20 mouse cellular contexts compared by ENCODE assay signal in genomic region chrX:88072741-88073419, GRCm38 (mm10). TPM values are rescaled to one million over a fixed set of nuclear protein-coding genes. Genes with fewer than 3 reads are reported as not detected.
DNase-seq lines count a peak whose midpoint lies in the region; ATAC-seq and TF ChIP-seq lines count a peak whose summit lies in the region.
"Had no signal": no experiment of that assay in that cellular context is flagged by ENCODE, and none has a peak within 500 bp of the region (broad histone marks: within the 10 kb centered on the region; RNA-seq: fewer than 3 reads in every experiment).

No protein-coding gene starts in this region.

- H3K36me3 ChIP-seq in forebrain, embryonic 14.5 days (ENCODE audit: control insufficient read depth, insufficient read depth, low read length): no peaks in the 10 kb centered on the region
- no peaks in the 10 kb centered on the region for H3K36me3 ChIP-seq in forebrain, embryonic 15.5 days
- no peaks in the 10 kb centered on the region for H3K36me3 ChIP-seq in lung, embryonic 14.5 days (ENCODE audit: insufficient read depth)
- H3K36me3 ChIP-seq in heart, embryonic 11.5 days (ENCODE audit: control insufficient read depth, insufficient read depth, low read length): no peaks in the 10 kb centered on the region
- H3K36me3 ChIP-seq: limb, embryonic 15.5 days; neural tube, embryonic 13.5 days had no signal

- H3K9me3 ChIP-seq in forebrain, embryonic 14.5 days (replicated peaks; ENCODE audit: control insufficient read depth, low read length): no peaks in the 10 kb centered on the region
- no peaks in the 10 kb centered on the region for H3K9me3 ChIP-seq in forebrain, embryonic 15.5 days
- H3K9me3 ChIP-seq in lung, embryonic 14.5 days (ENCODE audit: low read depth, low read length): no peaks in the 10 kb centered on the region
- H3K9me3 ChIP-seq in heart, embryonic 11.5 days (replicated peaks; ENCODE audit: control insufficient read depth, low read length): no peaks in the 10 kb centered on the region
- H3K9me3 ChIP-seq: limb, embryonic 15.5 days; neural tube, embryonic 13.5 days had no signal

- ATAC-seq in forebrain, embryonic 14.5 days: peak; percentile 37; the same call in 1 of the 2 replicates
- no peak for ATAC-seq in forebrain, embryonic 15.5 days (replicated peaks)
- ATAC-seq in lung, embryonic 14.5 days (ENCODE audit: insufficient read depth): no peak
- no peak for ATAC-seq in heart, embryonic 11.5 days (replicated peaks; ENCODE audit: insufficient number of reproducible peaks, low FRiP score, low TSS enrichment)
- ATAC-seq: intestine, postnatal 0 days had no signal

- DNase-seq in forebrain, embryonic 14.5 days (ENCODE audit: low spot score): peak; percentile 24
- peak; percentile 0 for DNase-seq in lung, embryonic 14.5 days
- no peak for DNase-seq in lung, postnatal 36 days
- peak; percentile 58 to 60 for DNase-seq in cerebellum, adult 18-20 months
- DNase-seq in cerebellum, postnatal 36 days: peak; percentile 36 to 54
- no peak for DNase-seq in heart, adult 11 months
- DNase-seq: adrenal gland, postnatal 10 days; gastrocnemius, postnatal 10 days; lung, postnatal 14 days; thymus, adult 2 months had no signal

- 38% methylated on average over 7 of the region's 7 CpGs for WGBS in forebrain, embryonic 14.5 days
- 35% methylated on average over 7 of the region's 7 CpGs for WGBS in forebrain, embryonic 15.5 days
- 35% methylated on average over 7 of the region's 7 CpGs for whole genome bisulfite sequencing in lung, embryonic 14.5 days
- 50% methylated on average over 7 of the region's 7 CpGs for WGBS in heart, embryonic 11.5 days (ENCODE audit: insufficient replicate concordance)

- H3K4me1 ChIP-seq in forebrain, embryonic 14.5 days (ENCODE audit: control insufficient read depth, insufficient read depth, low read length): no peaks in the 10 kb centered on the region
- no peaks in the 10 kb centered on the region for H3K4me1 ChIP-seq in forebrain, embryonic 15.5 days
- H3K4me1 ChIP-seq in lung, embryonic 14.5 days (ENCODE audit: insufficient read depth): no peaks in the 10 kb centered on the region
- no peaks in the 10 kb centered on the region for H3K4me1 ChIP-seq in heart, embryonic 11.5 days (ENCODE audit: control insufficient read depth, insufficient read depth, low read length)
- H3K4me1 ChIP-seq: limb, embryonic 15.5 days; neural tube, embryonic 13.5 days had no signal

- H3K27me3 ChIP-seq in forebrain, embryonic 14.5 days (replicated peaks; ENCODE audit: control insufficient read depth, insufficient read depth, low read length): no peaks in the 10 kb centered on the region
- no peaks in the 10 kb centered on the region for H3K27me3 ChIP-seq in forebrain, embryonic 15.5 days
- no peaks in the 10 kb centered on the region for H3K27me3 ChIP-seq in lung, embryonic 14.5 days (ENCODE audit: insufficient read depth, low read length)
- no peaks in the 10 kb centered on the region for H3K27me3 ChIP-seq in heart, embryonic 11.5 days (ENCODE audit: control insufficient read depth, insufficient read depth, low read length)
- H3K27me3 ChIP-seq: CH12.LX; limb, embryonic 15.5 days; neural tube, embryonic 13.5 days had no signal

- no peak for TF ChIP-seq CTCF in lung, embryonic 14.5 days (IDR thresholded peaks at IDR 0.05; ENCODE audit: low read depth)

- no peak overlapping the region for H3K9ac ChIP-seq in forebrain, embryonic 14.5 days (ENCODE audit: low read length)
- no peak overlapping the region for H3K9ac ChIP-seq in forebrain, embryonic 15.5 days (replicated peaks)
- H3K9ac ChIP-seq in lung, embryonic 14.5 days: no peak overlapping the region
- H3K9ac ChIP-seq in heart, embryonic 11.5 days (ENCODE audit: low read depth, low read length): no peak overlapping the region
- H3K9ac ChIP-seq: hindbrain, embryonic 14.5 days; limb, embryonic 15.5 days; neural tube, embryonic 13.5 days had no signal

- H3K4me3 ChIP-seq in forebrain, embryonic 14.5 days (ENCODE audit: low read depth, low read length): no peak overlapping the region
- no peak overlapping the region for H3K4me3 ChIP-seq in forebrain, embryonic 15.5 days
- no peak overlapping the region for H3K4me3 ChIP-seq in lung, embryonic 14.5 days (ENCODE audit: low read depth, low read length)
- H3K4me3 ChIP-seq in heart, embryonic 11.5 days (ENCODE audit: low read depth, low read length): no peak overlapping the region
- H3K4me3 ChIP-seq: limb, embryonic 15.5 days; neural tube, embryonic 13.5 days had no signal

- no peak overlapping the region for H3K4me2 ChIP-seq in forebrain, embryonic 14.5 days (ENCODE audit: low read length)
- no peak overlapping the region for H3K4me2 ChIP-seq in forebrain, embryonic 15.5 days (replicated peaks)
- H3K4me2 ChIP-seq in lung, embryonic 14.5 days: no peak overlapping the region
- no peak overlapping the region for H3K4me2 ChIP-seq in heart, embryonic 11.5 days
- H3K4me2 ChIP-seq: hindbrain, embryonic 14.5 days; limb, embryonic 15.5 days; neural tube, embryonic 13.5 days had no signal

- H3K27ac ChIP-seq in forebrain, embryonic 14.5 days (ENCODE audit: low read depth, low read length): no peak overlapping the region
- no peak overlapping the region for H3K27ac ChIP-seq in forebrain, embryonic 15.5 days (replicated peaks)
- no peak overlapping the region for H3K27ac ChIP-seq in lung, embryonic 14.5 days (ENCODE audit: low read depth)
- no peak overlapping the region for H3K27ac ChIP-seq in heart, embryonic 11.5 days (ENCODE audit: low read depth, low read length)
- H3K27ac ChIP-seq: hindbrain, embryonic 14.5 days; kidney, postnatal 0 days; limb, embryonic 15.5 days; neural tube, embryonic 13.5 days had no signal

RNA-seq across cellular contexts. Expression of gene Il1rapl1, which starts 42.6 kb away (rescaled TPM):
- 0.95 and 2.4 TPM in 2 replicates for polyA plus RNA-seq in forebrain, embryonic 14.5 days (2014; fragmentation: Nextera tagmentation; extraction: Ambion mirVana)
- polyA plus RNA-seq in forebrain, embryonic 15.5 days (2015; fragmentation: Nextera tagmentation; extraction: Ambion mirVana): 2.9 and 3.4 TPM in 2 replicates
- polyA plus RNA-seq in lung, embryonic 14.5 days (2014; fragmentation: Nextera tagmentation; extraction: Ambion mirVana): 0.18 and 0.28 TPM in 2 replicates
- 0.04 and 0.19 TPM in 2 replicates for polyA plus RNA-seq in heart, embryonic 11.5 days (2014; fragmentation: Nextera tagmentation; extraction: Ambion mirVana)
- polyA plus RNA-seq: liver, embryonic 16.5 days; small intestine, adult 2 months; thymus, adult 2 months had no signal

Comparison
In these comparisons a context has a peak if more than half of its experiments do, and no peak if none do; other contexts are left out.
1. DNase-seq: peak in forebrain, embryonic 14.5 days (single experiment), lung, embryonic 14.5 days (single experiment), cerebellum, adult 18-20 months (2 of 2) and cerebellum, postnatal 36 days (2 of 2); none in lung, postnatal 36 days (single experiment) and heart, adult 11 months (single experiment).